Mouse (Mus musculus) ES-E14 (cell line): ENCODE results near the gene Gm853. TPM values are rescaled to one million over a fixed set of nuclear protein-coding genes. Genes with fewer than 3 reads are reported as not detected.

Experiments used
- DNase-seq: peaks from one replicate; pipeline ENCODE4 v3.0.0-alpha.2; 2013; ENCODE audit warnings: low read depth, low spot score
- H3K27ac ChIP-seq: 2 replicates; pipeline ENCODE4 v1.5.1; 2012; ENCODE audit warnings: low read depth, mild to moderate bottlenecking, low read length, moderate library complexity, mixed read lengths; ENCODE audit not compliant: poor library complexity, insufficient read depth, severe bottlenecking
- H3K36me3 ChIP-seq: 2 replicates; pipeline ENCODE4 v1.6.1; 2012; ENCODE audit warnings: mild to moderate bottlenecking, low read length, moderate library complexity, mixed read lengths; ENCODE audit not compliant: control insufficient read depth, poor library complexity, insufficient read depth, severe bottlenecking
- H3K4me1 ChIP-seq, 2 experiments: fragments of 150-350 bp in 1 of 2; sonication (generic) in 1 of 2; 2 replicates each; pipeline ENCODE4 v1.6.1; 2012; ENCODE audit warnings: low read length in 2 of 2, mild to moderate bottlenecking in 1 of 2, mixed read lengths in 1 of 2; ENCODE audit not compliant: control insufficient read depth in 2 of 2, insufficient read depth in 2 of 2, poor library complexity in 1 of 2
- H3K4me3 ChIP-seq, 2 experiments: fragments of 150-350 bp in 1 of 2; sonication (generic) in 1 of 2; 2 replicates each; pipeline ENCODE4 v1.5.1; 2012; ENCODE audit warnings: low read length in 2 of 2, low read depth in 1 of 2, mild to moderate bottlenecking in 1 of 2, mixed read lengths in 1 of 2; ENCODE audit not compliant: insufficient read depth in 1 of 2, poor library complexity in 1 of 2, severe bottlenecking in 1 of 2
- H3K9ac ChIP-seq: 2 replicates; pipeline ENCODE4 v1.6.1; 2012; ENCODE audit warnings: low read depth, mild to moderate bottlenecking, low read length, mixed read lengths; ENCODE audit not compliant: poor library complexity, insufficient read depth, severe bottlenecking
- H3K9me3 ChIP-seq: fragments of 150-350 bp; sonication (generic); 2 replicates; pipeline ENCODE4 v1.6.1; 2012; ENCODE audit warnings: low read depth, mild to moderate bottlenecking, low read length; ENCODE audit not compliant: control insufficient read depth, insufficient read depth
- CHD2 ChIP-seq: IDR thresholded peaks from 2 replicates; pipeline ENCODE4 v1.6.1; 2014; ENCODE audit warnings: mild to moderate bottlenecking, low read depth, low read length, inconsistent platforms
- HCFC1 ChIP-seq: IDR thresholded peaks from 2 replicates; pipeline ENCODE4 v1.6.1; 2012; ENCODE audit warnings: low read length, inconsistent platforms, borderline replicate concordance; ENCODE audit not compliant: insufficient read depth
- MAFK ChIP-seq: IDR thresholded peaks from 2 replicates; pipeline ENCODE4 v1.6.1; 2014; ENCODE audit warnings: mild to moderate bottlenecking, low read depth, low read length, inconsistent platforms; ENCODE audit not compliant: insufficient read depth
- ZC3H11A ChIP-seq: IDR thresholded peaks from 2 replicates; pipeline ENCODE4 v1.6.1; 2012; ENCODE audit warnings: low read depth, mild to moderate bottlenecking, inconsistent platforms, low read length, borderline replicate concordance
- ZNF384 ChIP-seq: IDR thresholded peaks from 2 replicates; pipeline ENCODE4 v1.6.1; 2012; ENCODE audit warnings: low read depth, low read length, inconsistent platforms
- in situ Hi-C, 2 experiments: fragments of 600-800 bp; cut with MboI; formaldehyde crosslinking; loops; one replicate each; pipeline ENCODE4 v1.15.1; 2025; ENCODE audit warnings: low sequenced_read_pairs in 2 of 2, inconsistent platforms in 1 of 2; ENCODE audit not compliant: unreplicated experiment in 2 of 2
- total RNA-seq: library from RNA; depleted of rRNA; stranded (reverse); fragments of 300-350 nt; gene quantifications from 2 replicates; pipeline ENCODE4 v1.2.3, GENCODE M21; 2012

The Gm853 gene
- total RNA-seq, 1 experiment: 0.09 TPM

DNA sequence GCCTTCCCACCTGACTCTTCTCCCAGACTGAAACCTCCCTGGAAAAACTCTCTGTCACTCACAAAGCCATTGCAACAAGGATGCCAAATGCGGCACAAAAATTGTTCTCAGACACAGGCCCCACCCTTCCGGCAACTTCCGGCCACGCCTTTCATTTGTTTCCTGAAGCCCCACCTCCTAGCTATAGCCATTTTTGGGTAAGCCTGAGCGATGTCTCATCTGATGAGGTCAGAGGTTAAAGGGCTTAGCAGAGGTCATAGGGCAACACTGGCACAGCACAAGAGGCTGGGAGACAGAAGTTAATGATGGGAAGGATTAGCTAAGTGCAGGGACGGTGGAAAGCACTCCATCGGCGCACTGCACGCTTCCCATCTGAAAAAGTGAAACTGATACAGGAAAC, 44.4 kb upstream of the Gm853 start:
- TF ChIP-seq MAFK: no peak
- in situ Hi-C loops: no loop called here
- DNase-seq: no peak
- H3K4me1 ChIP-seq: peaks cover 3 to 26% of the 10 kb centered on the region in 2 experiments; a peak in 2 of 4 replicates
- H3K27ac ChIP-seq: no peak overlapping the region
- peak overlapping the region; percentile 54; the same call in 1 of the 2 replicates for H3K9ac ChIP-seq
- no peaks in the 10 kb centered on the region for H3K36me3 ChIP-seq
- H3K9me3 ChIP-seq: no peaks in the 10 kb centered on the region
- peak overlapping the region; percentile 32 to 33 for H3K4me3 ChIP-seq

DNA sequence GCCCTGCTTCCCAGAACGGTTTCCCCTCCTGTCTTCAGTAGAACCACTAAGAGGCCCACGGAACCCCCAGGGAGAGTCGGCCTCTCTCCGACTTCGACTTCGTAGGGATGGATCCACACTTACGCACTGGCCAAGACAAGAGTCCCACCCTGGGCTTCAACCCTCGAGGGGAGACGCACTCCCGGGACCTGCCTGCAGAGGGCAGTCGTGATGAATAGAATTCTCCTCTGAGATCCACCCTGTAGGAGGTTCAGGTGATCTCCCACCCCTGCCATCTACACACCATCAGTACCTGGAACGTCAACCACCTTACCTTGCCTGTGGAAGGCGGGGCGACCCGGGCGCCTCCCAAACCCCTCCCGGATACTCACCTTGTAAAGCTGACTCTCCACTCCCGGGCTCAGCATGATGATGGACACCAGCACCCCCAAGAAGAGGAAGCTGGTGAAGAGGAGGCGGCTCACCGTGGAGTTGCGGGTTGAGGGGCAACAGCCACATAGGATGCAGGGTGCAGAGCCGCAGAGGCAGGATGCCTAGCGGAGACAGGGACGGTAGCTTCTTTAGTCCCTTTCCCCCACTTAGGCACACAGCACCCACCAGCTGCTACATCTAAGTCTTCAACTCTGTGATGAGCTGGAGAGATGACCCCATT, 42.6 kb upstream of the Gm853 start:
- no peak for TF ChIP-seq ZNF384
- no peak for TF ChIP-seq HCFC1
- TF ChIP-seq CHD2: no peak
- no peak for TF ChIP-seq MAFK
- TF ChIP-seq ZC3H11A: no peak
- no peak overlapping the region for H3K9ac ChIP-seq
- peak; percentile 73 for DNase-seq
- H3K9me3 ChIP-seq: no peaks in the 10 kb centered on the region
- no peaks in the 10 kb centered on the region for H3K36me3 ChIP-seq
- in situ Hi-C loops: no loop called here
- peak overlapping the region in 1 of 2 experiments; percentile 53; a peak in 2 of 4 replicates for H3K4me3 ChIP-seq
- H3K4me1 ChIP-seq: peaks cover 3 to 26% of the 10 kb centered on the region in 2 experiments; a peak in 2 of 4 replicates
- no peak overlapping the region for H3K27ac ChIP-seq

DNA sequence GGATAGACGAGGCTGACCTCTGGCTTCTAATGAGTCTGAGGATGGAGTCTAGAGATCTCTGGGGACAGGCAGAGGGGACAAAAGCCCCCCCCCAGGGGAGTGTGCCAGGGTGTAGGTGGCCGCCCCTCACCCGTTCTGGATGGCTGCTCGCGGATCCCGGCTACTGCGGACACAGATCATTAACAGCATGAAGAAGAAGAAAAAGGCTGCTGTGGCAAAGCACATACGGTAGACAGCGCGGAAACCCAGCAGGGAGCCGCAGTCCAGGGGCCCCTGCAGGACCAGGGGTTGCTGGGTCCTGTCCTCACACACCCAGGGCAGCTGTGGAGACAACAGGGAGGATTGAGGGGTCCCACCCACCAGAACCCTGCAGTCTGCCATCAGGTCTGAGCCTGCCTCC, 41.9 kb upstream of the Gm853 start:
- no peak overlapping the region for H3K27ac ChIP-seq
- H3K9ac ChIP-seq: 0 out of 2 replicates have a peak overlapping the region, but pooled peaks have one; percentile 10
- no peak for DNase-seq
- H3K4me1 ChIP-seq: peaks cover 3 to 26% of the 10 kb centered on the region in 2 experiments; a peak in 2 of 4 replicates
- in situ Hi-C loops: no loop called here
- no peak for TF ChIP-seq CHD2
- no peak for TF ChIP-seq HCFC1
- no peak for TF ChIP-seq ZNF384
- no peaks in the 10 kb centered on the region for H3K9me3 ChIP-seq
- H3K4me3 ChIP-seq: no peak overlapping the region; a peak in 1 of 4 replicates
- no peaks in the 10 kb centered on the region; the same call in 1 of the 2 replicates for H3K36me3 ChIP-seq

DNA sequence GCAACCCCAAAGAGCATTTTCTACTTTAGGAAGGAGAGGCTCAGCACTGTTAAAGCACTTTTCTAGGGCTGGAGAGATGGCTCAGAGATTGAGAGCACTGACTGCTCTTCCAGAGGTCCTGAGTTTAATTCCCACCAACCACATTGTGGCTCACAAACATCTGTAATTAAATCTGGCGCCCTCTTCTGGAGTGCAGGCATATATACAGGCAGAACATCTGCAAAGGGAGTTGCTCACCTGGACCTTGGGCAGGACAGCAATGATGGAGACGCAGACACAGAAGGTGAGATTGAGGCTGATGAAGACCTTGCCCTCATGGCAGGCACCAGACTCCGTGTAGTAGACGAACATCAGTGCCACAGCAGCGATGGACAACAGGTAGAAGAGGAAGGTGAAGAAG, 38.2 kb upstream of the Gm853 start:
- H3K27ac ChIP-seq: no peak overlapping the region
- H3K9me3 ChIP-seq: no peaks in the 10 kb centered on the region
- H3K4me1 ChIP-seq: peaks cover 0 to 10% of the 10 kb centered on the region in 2 experiments; a peak in 2 of 4 replicates
- no peak for TF ChIP-seq HCFC1
- TF ChIP-seq ZNF384: no peak
- H3K36me3 ChIP-seq: peaks cover 4% of the 10 kb centered on the region; the same call in 1 of the 2 replicates
- no peak overlapping the region for H3K9ac ChIP-seq
- no peak for DNase-seq
- in situ Hi-C loops: no loop called here
- no peak overlapping the region for H3K4me3 ChIP-seq
